Mouse (Mus musculus) c-Kit-positive CD71-negative TER-119-negative erythroid progenitor cells, embryonic 14.5 days (primary cell): ENCODE results near the gene Acbd6.

Source experiments
- DNase-seq: peaks from one replicate; pipeline ENCODE4 v3.0.0-alpha.2; 2013; ENCODE audit warnings: low read depth

Acbd6 gene

GRCm38 (mm10) chr1:155650121-155650846 lies 92.4 kb downstream of the Acbd6 start:
- DNase-seq: no peak

GRCm38 (mm10) chr1:155654961-155655360 lies 97.0 kb downstream of the Acbd6 start:
- DNase-seq: no peak

DNA sequence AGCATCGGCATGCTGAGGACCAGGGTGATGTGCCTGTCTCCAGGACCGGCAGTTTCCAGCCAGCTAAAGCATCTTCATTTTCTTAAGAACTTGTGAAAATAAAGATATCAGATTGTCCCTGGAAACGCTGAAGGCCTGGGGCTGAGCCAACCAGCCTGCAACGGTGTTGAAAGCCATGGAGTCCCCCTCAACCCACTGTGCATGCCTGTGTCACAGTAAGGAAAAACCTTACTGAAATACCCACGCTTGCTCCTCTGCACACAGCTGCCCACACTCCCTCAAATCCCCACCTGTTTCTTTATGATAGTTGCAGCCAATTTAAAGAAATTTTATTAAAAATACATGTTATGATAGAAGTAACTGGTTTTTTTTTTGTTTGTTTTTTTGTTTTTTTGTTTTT lies 98.4 kb downstream of the Acbd6 start:
- DNase-seq: no peak

DNA sequence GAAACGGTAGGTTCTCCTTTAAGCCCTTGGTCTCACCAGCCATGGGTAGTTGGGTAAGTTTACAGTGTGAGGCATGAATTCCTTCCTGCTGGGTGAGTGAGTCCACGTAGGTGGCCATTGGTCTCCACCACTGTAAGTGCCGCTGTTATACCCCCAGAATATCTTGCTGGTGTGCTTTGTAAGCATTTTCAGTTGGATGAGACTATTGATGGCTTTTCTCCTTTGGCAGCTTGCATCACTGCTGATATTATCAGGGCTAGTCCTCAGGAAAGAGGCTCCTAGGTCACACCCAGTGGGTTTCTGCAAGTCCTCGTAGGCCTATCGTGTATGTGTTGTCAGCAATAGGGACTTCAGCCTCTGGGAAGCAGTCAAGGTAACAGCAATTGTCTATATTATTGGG lies 106.1 kb downstream of the Acbd6 start:
- DNase-seq: no peak

DNA sequence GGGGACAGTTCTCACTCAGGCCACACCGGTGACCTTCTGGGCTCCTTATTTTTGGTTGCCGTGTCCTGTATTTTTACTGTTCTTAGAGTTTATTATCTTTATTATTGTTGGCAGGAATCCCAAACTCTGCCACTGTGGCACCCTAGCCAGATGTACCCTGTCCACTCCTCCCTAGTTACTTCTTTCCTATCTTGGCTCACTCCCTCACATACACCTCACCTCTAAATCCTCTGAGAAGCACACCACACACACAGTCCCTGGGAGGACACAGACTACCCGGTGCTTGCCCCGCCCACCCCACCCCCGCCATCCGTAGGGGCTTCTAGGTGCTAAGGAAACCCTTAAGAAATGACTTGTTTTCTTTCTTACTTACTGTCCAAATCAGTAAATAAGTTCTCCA lies 117.7 kb downstream of the Acbd6 start:
- DNase-seq: no peak

DNA sequence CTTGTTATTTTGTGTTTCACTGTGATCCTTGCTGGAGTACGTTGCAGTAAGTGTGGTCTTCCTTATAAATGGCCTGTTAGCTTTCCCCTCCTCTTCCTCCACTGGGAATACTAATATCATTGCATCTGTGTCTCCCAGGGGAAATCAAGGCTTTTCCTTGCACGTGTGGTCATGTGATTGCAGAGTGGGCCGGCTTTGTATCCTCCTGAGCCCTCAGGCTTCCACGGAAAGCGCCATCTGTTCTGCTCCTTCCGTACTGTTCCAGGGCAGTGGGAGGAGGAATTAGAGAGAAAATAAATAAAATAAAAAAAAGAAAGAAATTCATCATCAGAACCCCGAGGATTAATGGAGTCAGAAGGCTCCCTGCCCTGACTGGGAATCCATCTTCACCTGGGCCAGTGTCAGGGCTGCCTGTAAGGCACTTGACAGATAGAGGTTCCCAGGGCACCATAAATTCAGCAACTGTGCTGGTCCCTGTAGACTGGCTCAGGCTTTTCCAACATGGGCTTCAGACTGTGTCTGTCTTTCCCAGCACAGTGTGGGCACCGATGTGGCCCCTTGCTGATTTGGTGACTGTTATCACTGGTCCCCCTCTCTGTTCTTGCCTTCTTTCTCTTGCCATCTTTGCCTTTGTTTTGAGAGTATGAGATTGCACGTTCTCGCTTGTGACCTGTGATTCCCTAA lies 123.3 kb downstream of the Acbd6 start:
- DNase-seq: no peak

DNA sequence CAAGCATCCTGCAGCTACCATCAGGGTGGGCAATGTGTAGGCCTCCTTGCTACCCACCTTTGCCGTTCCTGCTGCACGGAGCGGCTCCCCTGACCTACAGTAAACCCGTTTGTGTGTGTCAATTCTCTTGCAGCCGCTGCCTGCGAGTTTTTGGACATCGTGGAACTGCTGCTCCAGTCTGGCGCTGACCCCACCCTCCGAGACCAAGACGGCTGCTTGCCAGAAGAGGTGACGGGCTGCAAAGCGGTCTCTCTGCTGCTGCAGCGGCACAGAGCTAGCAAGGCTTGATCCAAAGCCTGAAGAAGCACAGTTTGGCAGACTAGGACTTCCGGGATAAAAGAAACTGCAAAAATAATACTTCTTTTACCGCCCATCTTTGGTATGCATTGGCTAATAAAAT lies 128.9 kb downstream of the Acbd6 start:
- no peak for DNase-seq

GRCm38 (mm10) chr1:155689141-155689540 lies 131.2 kb downstream of the Acbd6 start:
- no peak for DNase-seq

DNA sequence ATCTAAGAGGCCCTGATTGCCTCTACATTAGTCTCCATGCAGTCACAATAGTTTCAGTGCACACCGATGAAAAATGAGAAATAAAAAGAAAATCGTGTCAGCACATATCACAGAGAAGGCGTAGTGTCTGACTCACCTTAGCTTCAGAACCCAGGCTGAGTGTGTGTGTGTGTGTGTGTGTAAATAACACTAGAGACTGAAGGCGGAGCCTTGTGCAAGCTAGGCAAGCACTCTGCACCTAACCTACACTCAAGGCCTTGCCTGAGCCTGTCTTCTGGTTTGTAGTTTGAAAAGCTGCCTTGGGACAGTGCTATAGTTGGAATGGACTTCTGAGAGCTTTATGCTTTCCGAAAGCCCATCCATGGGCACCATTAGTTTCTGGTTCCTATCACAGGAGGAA lies 131.6 kb downstream of the Acbd6 start:
- DNase-seq: no peak

- no peak for DNase-seq
Measured at GRCm38 (mm10) chr1:155692230-155692629, 134.3 kb downstream of the Acbd6 start.

DNA sequence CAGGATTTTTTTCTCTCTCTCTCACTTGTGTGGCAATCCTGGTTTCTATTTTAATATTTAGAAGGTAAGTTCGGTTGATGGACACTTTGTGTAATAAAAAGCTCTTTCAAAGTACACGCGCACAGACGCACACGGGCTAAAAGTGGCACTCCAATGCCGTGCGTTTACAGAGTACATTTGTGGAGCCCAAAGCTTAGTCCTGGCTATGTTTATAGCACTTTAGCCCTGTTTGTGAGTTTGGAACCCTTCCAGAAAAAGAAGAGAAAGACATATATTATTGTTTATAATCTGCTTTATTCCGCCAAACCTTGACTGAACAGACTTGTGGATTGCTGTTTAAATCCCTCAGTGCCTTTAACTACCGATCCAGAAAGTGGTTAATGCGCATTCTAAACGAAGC lies 135.1 kb downstream of the Acbd6 start:
- no peak for DNase-seq

DNA sequence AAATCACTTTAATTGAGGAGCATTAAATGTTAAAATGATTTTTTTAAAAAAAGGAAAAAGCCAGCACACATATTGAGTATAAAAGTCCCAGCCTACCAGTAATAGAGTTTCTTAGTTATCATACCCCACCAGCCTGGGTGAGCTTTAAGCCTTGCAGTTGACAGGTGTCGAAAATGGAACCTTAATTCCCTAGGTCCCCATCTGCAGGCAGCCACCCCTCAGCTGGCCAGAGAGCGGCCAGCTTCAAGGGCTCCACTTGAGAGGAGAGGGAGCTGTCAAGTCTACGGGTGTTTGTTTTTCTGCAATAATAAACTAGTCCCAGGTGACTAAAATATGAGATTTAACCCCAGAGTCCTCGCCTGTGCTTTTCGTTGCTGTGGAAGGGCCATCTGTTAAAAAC lies 135.5 kb downstream of the Acbd6 start:
- no peak for DNase-seq

DNA sequence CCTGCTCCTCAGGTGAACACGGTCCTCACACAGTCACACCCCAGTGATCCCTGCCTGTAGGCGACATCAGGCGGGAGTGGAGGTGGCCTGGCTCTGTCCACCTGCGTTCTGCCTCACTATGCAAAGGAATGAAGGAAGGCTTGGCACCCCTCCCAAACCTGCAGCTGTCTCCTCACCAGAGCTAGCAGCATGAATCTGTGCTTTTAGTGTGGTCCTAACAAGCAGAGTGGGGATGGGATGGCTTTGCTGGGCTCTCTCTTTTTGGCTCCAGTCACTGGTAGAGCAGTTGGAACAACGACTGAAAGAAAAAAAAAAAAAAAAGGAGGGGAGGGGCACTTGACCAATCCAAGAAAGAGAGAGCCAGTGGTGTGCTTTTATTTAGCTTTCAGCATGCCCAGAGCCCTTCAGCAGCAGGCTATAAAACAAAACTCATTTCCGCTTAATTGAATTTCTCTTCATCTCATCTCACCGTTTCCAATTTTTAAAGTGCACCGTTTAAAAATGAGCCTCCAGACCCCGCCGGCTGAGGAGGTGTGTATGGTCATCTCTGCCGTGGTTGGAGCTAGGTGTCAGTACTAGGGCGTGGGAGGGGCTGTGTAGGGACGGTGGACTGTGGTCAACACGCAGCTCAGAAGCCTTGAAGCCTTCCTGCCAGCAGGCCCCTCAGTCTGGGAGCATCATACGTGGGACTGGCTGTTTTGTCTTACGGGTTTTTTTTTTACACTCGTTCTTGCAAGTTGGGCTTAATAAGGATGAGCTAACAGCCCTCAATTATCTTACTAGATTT lies 140.6 kb downstream of the Acbd6 start:
- no peak for DNase-seq

- DNase-seq: no peak
Measured at GRCm38 (mm10) chr1:155700886-155701285, 143.0 kb downstream of the Acbd6 start.

GRCm38 (mm10) chr1:155703191-155703680 lies 145.3 kb downstream of the Acbd6 start:
- DNase-seq: no peak

GRCm38 (mm10) chr1:155704182-155704581 lies 146.3 kb downstream of the Acbd6 start:
- DNase-seq: no peak

GRCm38 (mm10) chr1:155713306-155713705 lies 155.4 kb downstream of the Acbd6 start:
- DNase-seq: no peak

DNA sequence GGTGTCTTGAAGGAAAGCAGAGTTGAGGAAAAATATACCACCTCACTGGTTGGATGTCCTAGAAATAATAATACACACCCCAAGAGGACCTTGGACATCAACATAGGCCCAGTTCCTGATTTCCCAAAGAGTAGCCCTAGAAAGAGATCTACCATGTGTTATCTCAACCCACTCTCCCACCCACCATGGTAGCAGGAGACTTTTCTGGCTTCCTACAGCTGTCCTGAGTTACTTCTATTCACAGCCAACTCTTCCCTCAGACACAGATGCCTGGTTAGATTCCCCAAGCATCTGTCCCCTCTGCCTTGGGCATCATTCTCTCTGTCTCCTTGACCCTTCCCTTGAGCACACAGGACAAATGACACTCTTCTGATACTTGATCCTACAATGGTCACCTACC lies 157.4 kb downstream of the Acbd6 start:
- DNase-seq: no peak

DNA sequence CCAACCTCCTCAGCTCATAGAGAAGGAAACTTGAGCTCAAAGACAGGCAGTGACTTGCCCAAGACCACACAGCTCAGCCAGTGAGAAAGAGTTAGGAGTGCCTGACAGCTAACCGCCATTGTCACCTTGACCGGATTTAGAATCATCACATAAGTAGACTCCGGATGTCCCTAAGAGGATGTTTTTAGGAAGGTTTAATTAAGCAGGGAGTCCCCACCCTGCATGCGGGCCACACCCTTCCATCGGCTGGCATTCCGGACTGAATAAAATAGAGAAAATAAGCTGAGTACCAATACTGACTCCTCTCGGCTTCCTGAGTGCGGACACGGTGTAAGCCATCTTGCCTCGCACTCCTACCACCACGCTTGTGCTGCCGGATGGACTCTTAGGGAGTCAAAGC lies 159.4 kb downstream of the Acbd6 start:
- no peak for DNase-seq

DNA sequence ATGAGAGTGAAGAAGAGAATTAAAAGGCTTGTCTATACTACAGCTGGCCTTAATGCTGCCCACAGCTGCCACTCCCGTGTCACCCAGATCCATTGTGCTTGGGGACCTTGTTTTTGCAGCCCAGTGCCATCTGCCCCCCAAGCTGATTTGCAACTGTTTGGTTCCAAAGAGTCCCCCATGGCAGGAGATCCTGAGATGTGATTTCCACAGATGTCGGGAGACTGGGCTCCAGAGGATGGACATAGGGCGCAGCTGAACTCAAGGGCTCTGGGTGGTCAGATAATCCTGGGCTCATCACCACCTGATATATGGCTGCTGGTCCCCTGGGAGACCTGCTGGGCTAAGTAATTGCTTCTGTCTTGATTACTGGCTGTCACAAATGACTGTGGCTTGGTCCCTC lies 160.9 kb downstream of the Acbd6 start:
- no peak for DNase-seq

GRCm38 (mm10) chr1:155720006-155720405 lies 162.1 kb downstream of the Acbd6 start:
- DNase-seq: no peak

GRCm38 (mm10) chr1:155721443-155721842 lies 163.5 kb downstream of the Acbd6 start:
- no peak for DNase-seq

- DNase-seq: peak; percentile 54
Measured at GRCm38 (mm10) chr1:155722185-155722584, 164.3 kb downstream of the Acbd6 start.
